Mouse (Mus musculus): Measurements from ENCODE around the gene Gm38394. TPM values are rescaled to one million over a fixed set of nuclear protein-coding genes. Genes with fewer than 3 reads are reported as not detected.

Gm38394 gene
- polyA plus RNA-seq (2014; fragmentation: Illumina TruSeq; extraction: RNeasy Lipid Tissue Mini Kit (QIAGEN cat#74804); ENCODE audit: low replicate concordance) = 15.7 TPM

GRCm38 (mm10) chr1:133661203-133661933 is at the start of gene Gm38394:
Gene Gm38394 (minus strand): TSS chr1:133661318.

GRCm38 (mm10) chr1:133689897-133690296 is 28.8 kb upstream of the Gm38394 start, which contains the start of gene Lax1:
Gene Lax1 (minus strand): TSS chr1:133690108.

GRCm38 (mm10) chr1:133660466-133661202 is 484 bp downstream of the Gm38394 start, which contains the start of gene Zbed6:
Gene Zbed6 (minus strand): TSS chr1:133660885.

GRCm38 (mm10) chr1:133609771-133610502 is 51.2 kb downstream of the Gm38394 start, which contains the start of gene Snrpe:
Gene Snrpe (minus strand): TSS chr1:133610291.

Other genes starting within 250 kb of the Gm38394 start
- 1.7 TPM for gene Sox13, start 236.9 kb downstream of the Gm38394 start, polyA plus RNA-seq (2014; fragmentation: Illumina TruSeq; extraction: RNeasy Lipid Tissue Mini Kit (QIAGEN cat#74804); ENCODE audit: low replicate concordance)
- 464 TPM for gene Snrpe, start 51.0 kb downstream of the Gm38394 start, polyA plus RNA-seq (2014; fragmentation: Illumina TruSeq; extraction: RNeasy Lipid Tissue Mini Kit (QIAGEN cat#74804); ENCODE audit: low replicate concordance)
- gene Zbed6, start 433 bp downstream of the Gm38394 start, polyA plus RNA-seq (2014; fragmentation: Illumina TruSeq; extraction: RNeasy Lipid Tissue Mini Kit (QIAGEN cat#74804); ENCODE audit: low replicate concordance) = 15.4 TPM
- gene Lax1, start 28.8 kb upstream of the Gm38394 start, polyA plus RNA-seq (2014; fragmentation: Illumina TruSeq; extraction: RNeasy Lipid Tissue Mini Kit (QIAGEN cat#74804); ENCODE audit: low replicate concordance) = 3.4 TPM
- gene Atp2b4, start 139.7 kb upstream of the Gm38394 start, polyA plus RNA-seq (2014; fragmentation: Illumina TruSeq; extraction: RNeasy Lipid Tissue Mini Kit (QIAGEN cat#74804); ENCODE audit: low replicate concordance) = 13.8 TPM
- gene Optc, start 246.7 kb upstream of the Gm38394 start, polyA plus RNA-seq (2014; fragmentation: Illumina TruSeq; extraction: RNeasy Lipid Tissue Mini Kit (QIAGEN cat#74804); ENCODE audit: low replicate concordance) = 1.4 TPM

Measured in small intestine, adult 10 weeks (tissue).